Mouse (Mus musculus) cerebellum, adult 2 months (tissue): ENCODE results near the gene Fam122c. TPM values are rescaled to one million over a fixed set of nuclear protein-coding genes. Genes with fewer than 3 reads are reported as not detected.
"Not testable (repeated sequence)": the region's sequence is repeated elsewhere in the genome, so short reads cannot be mapped to it uniquely, and the experiment has no call there.

Experiments
- DNase-seq, 2 experiments: peaks; one replicate each; pipeline ENCODE4 v3.0.0; 2021
- H3K27ac ChIP-seq: fragments of 200-500 bp; 2 replicates; pipeline ENCODE4 v1.5.1; 2012; ENCODE audit warnings: low read length, control low read depth, inconsistent platforms; ENCODE audit not compliant: insufficient read depth
- H3K27me3 ChIP-seq: fragments of 200-500 bp; 2 replicates; pipeline ENCODE4 v1.6.1; 2012; ENCODE audit warnings: inconsistent platforms, mild to moderate bottlenecking, low read length, moderate library complexity; ENCODE audit not compliant: control insufficient read depth, insufficient read depth
- H3K4me1 ChIP-seq: fragments of 200-500 bp; 2 replicates; pipeline ENCODE4 v1.6.1; 2011; ENCODE audit warnings: low read length; ENCODE audit not compliant: control insufficient read depth, insufficient read depth
- H3K4me3 ChIP-seq: fragments of 200-500 bp; replicated peaks from 2 replicates; pipeline ENCODE3; 2011; ENCODE audit warnings: mild to moderate bottlenecking, low read depth, low read length, control low read depth; ENCODE audit not compliant: insufficient read depth
- CTCF ChIP-seq: fragments of 200-500 bp; IDR thresholded peaks from 2 replicates; pipeline ENCODE4 v1.5.1; 2011; ENCODE audit warnings: low read depth, mild to moderate bottlenecking, control low read depth, low read length, moderate library complexity, borderline replicate concordance; ENCODE audit not compliant: insufficient read depth
- POLR2A ChIP-seq: fragments of 200-500 bp; IDR thresholded peaks from 2 replicates; pipeline ENCODE4 v1.6.1; 2011; ENCODE audit warnings: low read length, control low read depth, borderline replicate concordance; ENCODE audit not compliant: insufficient read depth
- WGBS: fragments of 180-500 bp; shearing (Covaris S2); methylation state at CpG from one replicate; pipeline ENCODE4 v1.1.7; 2018; 5-methylcytosine and 5-hydroxymethylcytosine counted together
- polyA plus RNA-seq: library from polyadenylated mRNA; depleted of rRNA; stranded (reverse); fragments of >200 nt; gene quantifications from 2 replicates; pipeline ENCODE4 v1.2.3, GENCODE M21; 2012

The Fam122c gene
- polyA plus RNA-seq, 1 experiment: not detected

DNA sequence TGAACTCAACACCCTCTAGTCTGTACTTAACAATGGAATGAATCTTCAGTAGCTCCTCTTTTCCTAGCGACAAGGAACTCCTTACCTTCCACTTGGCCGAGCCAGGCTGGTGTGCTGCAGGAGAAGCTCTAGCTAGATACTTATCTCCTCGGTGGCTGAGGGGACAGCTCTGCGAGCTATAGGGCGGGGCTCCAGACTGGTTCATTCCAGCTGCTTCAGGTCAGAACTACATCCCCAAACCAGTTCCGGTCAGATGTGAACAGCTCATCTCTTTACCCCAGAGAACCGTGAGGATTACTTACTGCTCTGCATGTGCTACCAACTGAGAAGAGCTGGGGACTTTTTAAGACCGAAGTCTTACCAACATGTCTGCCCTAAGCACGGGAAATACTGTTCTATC lies 7.0 kb upstream of the Fam122c start:
- TF ChIP-seq CTCF (no peak), POLR2A (no peak)
- WGBS: 73% methylated on average over 9 of the region's 9 CpGs
- DNase-seq: no peak

GRCm38 (mm10) chrX:53268856-53269255 lies 4.4 kb upstream of the Fam122c start:
- Histone ChIP-seq H3K27ac (no peak overlapping the region), H3K4me1 (0 out of 2 replicates have a peak, but pooled peaks cover 4% of the 10 kb centered on the region), H3K27me3 (no peaks in the 10 kb centered on the region), H3K4me3 (peak overlapping the region; percentile 89)
- 2% methylated on average over 9 of the region's 10 CpGs for WGBS
- DNase-seq: peak; percentile 44 to 53
- TF ChIP-seq POLR2A (no peak), CTCF (no peak)

More for the DNA sequence above, 7.0 kb upstream of the Fam122c start:
- H3K27me3 ChIP-seq: no peaks in the 10 kb centered on the region
- H3K27ac ChIP-seq: no peak overlapping the region
- H3K4me3 ChIP-seq: no peak overlapping the region
- H3K4me1 ChIP-seq: 0 out of 2 replicates have a peak, but pooled peaks cover 4% of the 10 kb centered on the region

- Histone ChIP-seq H3K4me1 (0 out of 2 replicates have a peak, but pooled peaks cover 4% of the 10 kb centered on the region), H3K4me3 (peak within 1 kb of the TSS; percentile 89), H3K27ac (no peak within 1 kb of the TSS), H3K27me3 (no peaks in the 10 kb centered on the region)
- 9% methylated on average over 40 of the region's 40 CpGs for WGBS
- DNase-seq: peak; percentile 89 to 90
- TF ChIP-seq CTCF: no peak
- TF ChIP-seq POLR2A: peak; percentile 45; the same call in 1 of the 2 replicates
These were observed 3.7 kb upstream of the Fam122c start, which contains the start of gene Fam122b for GRCm38 (mm10) chrX:53269289-53270062. TSS of gene Fam122b (minus strand) at chrX:53269805.

- DNase-seq: no peak
- 16% methylated on average over 10 of the region's 10 CpGs for WGBS
These were observed 3.2 kb upstream of the Fam122c start for GRCm38 (mm10) chrX:53270063-53270432.

GRCm38 (mm10) chrX:53271628-53272027 lies 1.6 kb upstream of the Fam122c start:
- H3K4me3 ChIP-seq, H3K4me1 ChIP-seq, H3K27me3 ChIP-seq, H3K27ac ChIP-seq, DNase-seq: not testable (repeated sequence)
- 81% methylated on average over 3 of the region's 3 CpGs for WGBS

More at GRCm38 (mm10) chrX:53270063-53270432, 3.2 kb upstream of the Fam122c start:
- no peaks in the 10 kb centered on the region for H3K27me3 ChIP-seq
- TF ChIP-seq CTCF (no peak), POLR2A (no peak)
- H3K4me3 ChIP-seq: peak overlapping the region; percentile 25
- 0 out of 2 replicates have a peak, but pooled peaks cover 4% of the 10 kb centered on the region for H3K4me1 ChIP-seq
- no peak overlapping the region for H3K27ac ChIP-seq

- H3K27me3 ChIP-seq: no peaks in the 10 kb centered on the region
- WGBS: 58% methylated on average over 5 of the region's 5 CpGs
These were observed 14.7 kb downstream of the Fam122c start for GRCm38 (mm10) chrX:53287924-53288323.

GRCm38 (mm10) chrX:53320564-53320963 lies 47.3 kb downstream of the Fam122c start:
- DNase-seq: no peak
- Histone ChIP-seq H3K4me1 (no peaks in the 10 kb centered on the region), H3K27ac (no peak overlapping the region), H3K4me3 (no peak overlapping the region), H3K27me3 (no peaks in the 10 kb centered on the region)
- WGBS: 77% methylated on average over 2 of the region's 2 CpGs
- no peak for TF ChIP-seq POLR2A
- no peak for TF ChIP-seq CTCF

More at GRCm38 (mm10) chrX:53287924-53288323, 14.7 kb downstream of the Fam122c start:
- H3K4me1 ChIP-seq: no peaks in the 10 kb centered on the region
- TF ChIP-seq POLR2A (no peak), CTCF (no peak)
- DNase-seq: no peak
- H3K27ac ChIP-seq: no peak overlapping the region
- no peak overlapping the region for H3K4me3 ChIP-seq

- Histone ChIP-seq H3K27ac (no peak overlapping the region), H3K27me3 (no peaks in the 10 kb centered on the region), H3K4me1 (no peaks in the 10 kb centered on the region), H3K4me3 (no peak overlapping the region)
- 40% methylated on average over 4 of the region's 4 CpGs for WGBS
- TF ChIP-seq CTCF (no peak), POLR2A (no peak)
- no peak for DNase-seq
These were observed 47.9 kb downstream of the Fam122c start for GRCm38 (mm10) chrX:53321111-53321510.
